Mouse (Mus musculus) MEL (cell line): ENCODE results near the gene Prpf18. TPM values are rescaled to one million over a fixed set of nuclear protein-coding genes. Genes with fewer than 3 reads are reported as not detected.

Experiments used
- DNase-seq: peaks from one replicate; pipeline ENCODE4 v3.0.0; 2011; ENCODE audit warnings: low read depth, low spot score
- H3K27ac ChIP-seq: 2 replicates; pipeline ENCODE4 v1.5.1; 2012; ENCODE audit warnings: low read depth, mild to moderate bottlenecking, control low read depth, low read length, moderate library complexity; ENCODE audit not compliant: control insufficient read depth
- H3K27me3 ChIP-seq, 2 experiments: fragments of 150-350 bp in 1 of 2; sonication (generic) in 1 of 2; 2 replicates each; pipeline ENCODE4 v1.6.1; 2012; ENCODE audit warnings: low read length in 2 of 2, mild to moderate bottlenecking in 2 of 2, improper control_type of control experiment in 1 of 2, moderate library complexity in 1 of 2; ENCODE audit not compliant: insufficient read depth in 2 of 2, control insufficient read depth in 1 of 2
- H3K36me3 ChIP-seq, 2 experiments: 2 replicates each; pipeline ENCODE4 v1.6.1; 2012 to 2014; ENCODE audit warnings: low read length in 2 of 2, improper control_type of control experiment in 1 of 2, inconsistent platforms in 1 of 2, mild to moderate bottlenecking in 1 of 2; ENCODE audit not compliant: insufficient read depth in 2 of 2, control insufficient read depth in 1 of 2
- H3K4me1 ChIP-seq, 2 experiments: fragments of 150-350 bp in 1 of 2; sonication (generic) in 1 of 2; 2 replicates each; pipeline ENCODE4 v1.6.1; 2012; ENCODE audit warnings: low read length in 2 of 2, improper control_type of control experiment in 1 of 2, mild to moderate bottlenecking in 1 of 2; ENCODE audit not compliant: insufficient read depth in 2 of 2, control insufficient read depth in 1 of 2
- H3K4me3 ChIP-seq, 2 experiments: fragments of 150-350 bp in 1 of 2; sonication (generic) in 1 of 2; 2 replicates each; pipeline ENCODE4 v1.5.1; 2012; ENCODE audit warnings: low read depth in 2 of 2, low read length in 2 of 2, mild to moderate bottlenecking in 2 of 2, moderate library complexity in 2 of 2, control low read depth in 1 of 2, improper control_type of control experiment in 1 of 2; ENCODE audit not compliant: control insufficient read depth in 1 of 2, insufficient read depth in 1 of 2
- H3K79me2 ChIP-seq: 2 replicates; pipeline ENCODE4 v1.6.1; 2012; ENCODE audit warnings: mild to moderate bottlenecking, low read length, moderate library complexity; ENCODE audit not compliant: control insufficient read depth, poor library complexity, insufficient read depth
- H3K9ac ChIP-seq: 2 replicates; pipeline ENCODE4 v1.6.1; 2012; ENCODE audit warnings: low read depth, mild to moderate bottlenecking, control low read depth, low read length, moderate library complexity; ENCODE audit not compliant: control insufficient read depth, poor library complexity, severe bottlenecking
- H3K9me3 ChIP-seq: fragments of 150-350 bp; sonication (generic); replicated peaks from 2 replicates; pipeline ENCODE4 v1.6.1; 2012; ENCODE audit warnings: mild to moderate bottlenecking, low read length, improper control_type of control experiment, moderate library complexity; ENCODE audit not compliant: insufficient read depth
- BHLHE40 ChIP-seq: IDR thresholded peaks from 2 replicates; pipeline ENCODE4 v1.6.1; 2012; ENCODE audit warnings: low read depth, mild to moderate bottlenecking, inconsistent platforms, low read length, improper control_type of control experiment, borderline replicate concordance
- CHD1 ChIP-seq: IDR thresholded peaks from 2 replicates; pipeline ENCODE4 v1.6.1; 2012; ENCODE audit warnings: low read depth, mild to moderate bottlenecking, inconsistent platforms, low read length, improper control_type of control experiment
- CHD2 ChIP-seq: IDR thresholded peaks from 2 replicates; pipeline ENCODE4 v1.6.1; 2011; ENCODE audit warnings: low read length, improper control_type of control experiment
- CTCF ChIP-seq, 3 experiments: IDR thresholded peaks in 2 of 3; conservative IDR thresholded peaks in 1 of 3; 2 replicates each; pipeline ENCODE4 v1.5.1; 2011 to 2012; ENCODE audit warnings: low read length in 3 of 3, low read depth in 2 of 3, mild to moderate bottlenecking in 2 of 3, improper control_type of control experiment in 1 of 3, inconsistent platforms in 1 of 3, mixed read lengths in 1 of 3, moderate library complexity in 1 of 3; ENCODE audit not compliant: control insufficient read depth in 1 of 3, insufficient read depth in 1 of 3, poor library complexity in 1 of 3, severe bottlenecking in 1 of 3
- E2F4 ChIP-seq: IDR thresholded peaks from 2 replicates; pipeline ENCODE4 v1.6.1; 2011; ENCODE audit warnings: low read depth, low read length, improper control_type of control experiment, borderline replicate concordance
- ELF1 ChIP-seq: IDR thresholded peaks from 2 replicates; pipeline ENCODE4 v1.6.1; 2014; ENCODE audit warnings: low read depth, mild to moderate bottlenecking, inconsistent platforms, low read length, improper control_type of control experiment, moderate library complexity
- ETS1 ChIP-seq: IDR thresholded peaks from 2 replicates; pipeline ENCODE4 v1.6.1; 2012; ENCODE audit warnings: low read depth, mild to moderate bottlenecking, inconsistent platforms, low read length, improper control_type of control experiment, moderate library complexity
- GABPA ChIP-seq: IDR thresholded peaks from 2 replicates; pipeline ENCODE4 v1.6.1; 2012; ENCODE audit warnings: low read depth, mild to moderate bottlenecking, inconsistent platforms, low read length, improper control_type of control experiment, moderate library complexity
- GATA1 ChIP-seq: IDR thresholded peaks from 2 replicates; pipeline ENCODE4 v1.6.1; 2011; ENCODE audit warnings: low read depth, low read length, improper control_type of control experiment
- HCFC1 ChIP-seq: IDR thresholded peaks from 2 replicates; pipeline ENCODE4 v1.6.1; 2012; ENCODE audit warnings: low read depth, mild to moderate bottlenecking, inconsistent platforms, low read length, improper control_type of control experiment, moderate library complexity
- JUND ChIP-seq: IDR thresholded peaks from 2 replicates; pipeline ENCODE4 v1.6.1; 2011; ENCODE audit warnings: low read depth, mild to moderate bottlenecking, improper control_type of control experiment, low read length
- KAT2A ChIP-seq: conservative IDR thresholded peaks from 2 replicates; pipeline ENCODE4 v1.6.1; 2012; ENCODE audit warnings: low read depth, low read length, improper control_type of control experiment, inconsistent platforms
- MAFK ChIP-seq: IDR thresholded peaks from 2 replicates; pipeline ENCODE4 v1.6.1; 2011; ENCODE audit warnings: low read depth, mild to moderate bottlenecking, low read length, improper control_type of control experiment, borderline replicate concordance
- MAX ChIP-seq: IDR thresholded peaks from 2 replicates; pipeline ENCODE4 v1.6.1; 2011; ENCODE audit warnings: low read length, improper control_type of control experiment
- MAZ ChIP-seq: IDR thresholded peaks from 2 replicates; pipeline ENCODE4 v1.6.1; 2012; ENCODE audit warnings: low read depth, mild to moderate bottlenecking, inconsistent platforms, low read length, improper control_type of control experiment
- MEF2A ChIP-seq: IDR thresholded peaks from 2 replicates; pipeline ENCODE4 v1.6.1; 2014; ENCODE audit warnings: low read depth, mild to moderate bottlenecking, inconsistent platforms, low read length, improper control_type of control experiment; ENCODE audit not compliant: poor library complexity, insufficient replicate concordance, severe bottlenecking; ENCODE audit errors: extremely low read depth
- MXI1 ChIP-seq: IDR thresholded peaks from 2 replicates; pipeline ENCODE4 v1.6.1; 2011; ENCODE audit warnings: mild to moderate bottlenecking, low read depth, low read length, improper control_type of control experiment
- MYB ChIP-seq: IDR thresholded peaks from 2 replicates; pipeline ENCODE4 v1.6.1; 2011; ENCODE audit warnings: mild to moderate bottlenecking, low read depth, low read length, improper control_type of control experiment
- MYC ChIP-seq: IDR thresholded peaks from 2 replicates; pipeline ENCODE4 v1.6.1; 2011; ENCODE audit warnings: low read depth, mild to moderate bottlenecking, low read length, improper control_type of control experiment, moderate library complexity
- NELFE ChIP-seq: IDR thresholded peaks from 2 replicates; pipeline ENCODE4 v1.6.1; 2011; ENCODE audit warnings: low read depth, low read length, improper control_type of control experiment
- NRF1 ChIP-seq: IDR thresholded peaks from 2 replicates; pipeline ENCODE4 v1.6.1; 2014; ENCODE audit warnings: low read depth, mild to moderate bottlenecking, inconsistent platforms, low read length, improper control_type of control experiment, moderate library complexity; ENCODE audit not compliant: poor library complexity, insufficient read depth, severe bottlenecking
- POLR2A ChIP-seq, 2 experiments: IDR thresholded peaks; 2 replicates each; pipeline ENCODE4 v1.6.1; 2011 to 2012; ENCODE audit warnings: low read length in 2 of 2, mild to moderate bottlenecking in 2 of 2, control low read depth in 1 of 2, improper control_type of control experiment in 1 of 2, low read depth in 1 of 2, moderate library complexity in 1 of 2; ENCODE audit not compliant: control insufficient read depth in 1 of 2, insufficient read depth in 1 of 2, poor library complexity in 1 of 2
- POLR2AphosphoS2 ChIP-seq: IDR thresholded peaks from 2 replicates; pipeline ENCODE4 v1.6.1; 2011; ENCODE audit warnings: low read length, improper control_type of control experiment
- POLR2AphosphoS5 ChIP-seq: IDR thresholded peaks from 2 replicates; pipeline ENCODE4 v1.6.1; 2012; ENCODE audit warnings: low read depth, borderline replicate concordance, mild to moderate bottlenecking, inconsistent platforms, low read length, moderate library complexity, mixed read lengths
- RAD21 ChIP-seq: IDR thresholded peaks from 2 replicates; pipeline ENCODE4 v1.6.1; 2011; ENCODE audit warnings: mild to moderate bottlenecking, low read depth, low read length, improper control_type of control experiment
- RCOR1 ChIP-seq: IDR thresholded peaks from 2 replicates; pipeline ENCODE4 v1.6.1; 2012; ENCODE audit warnings: low read depth, mild to moderate bottlenecking, inconsistent platforms, low read length, improper control_type of control experiment
- SIN3A ChIP-seq: IDR thresholded peaks from 2 replicates; pipeline ENCODE4 v1.6.1; 2012; ENCODE audit warnings: low read length, improper control_type of control experiment, inconsistent platforms
- SMC3 ChIP-seq: IDR thresholded peaks from 2 replicates; pipeline ENCODE4 v1.6.1; 2011; ENCODE audit warnings: low read depth, low read length, improper control_type of control experiment
- TAL1 ChIP-seq: IDR thresholded peaks from 2 replicates; pipeline ENCODE4 v1.6.1; 2012; ENCODE audit warnings: mild to moderate bottlenecking, inconsistent platforms, low read length, moderate library complexity, mixed read lengths
- TBP ChIP-seq: IDR thresholded peaks from 2 replicates; pipeline ENCODE4 v1.8.0; 2011; ENCODE audit warnings: low read depth, low read length, improper control_type of control experiment
- TCF12 ChIP-seq: IDR thresholded peaks from 2 replicates; pipeline ENCODE4 v1.6.1; 2014; ENCODE audit warnings: low read depth, mild to moderate bottlenecking, inconsistent platforms, low read length, improper control_type of control experiment, moderate library complexity
- USF1 ChIP-seq: IDR thresholded peaks from 2 replicates; pipeline ENCODE4 v1.6.1; 2014; ENCODE audit warnings: low read depth, mild to moderate bottlenecking, inconsistent platforms, low read length, improper control_type of control experiment, moderate library complexity
- ZC3H11A ChIP-seq: IDR thresholded peaks from 2 replicates; pipeline ENCODE4 v1.6.1; 2012; ENCODE audit warnings: low read depth, mild to moderate bottlenecking, inconsistent platforms, low read length, improper control_type of control experiment
- ZKSCAN1 ChIP-seq: IDR thresholded peaks from 2 replicates; pipeline ENCODE4 v1.6.1; 2012; ENCODE audit warnings: low read depth, mild to moderate bottlenecking, inconsistent platforms, low read length, improper control_type of control experiment, moderate library complexity
- ZNF384 ChIP-seq: IDR thresholded peaks from 2 replicates; pipeline ENCODE4 v1.6.1; 2012; ENCODE audit warnings: low read depth, mild to moderate bottlenecking, inconsistent platforms, low read length, improper control_type of control experiment
- polyA plus RNA-seq, 2 experiments: library from polyadenylated mRNA; stranded (reverse) in 1 of 2; unstranded in 1 of 2; fragments of >175 nt in 1 of 2; fragments of >200 nt in 1 of 2; gene quantifications; 2 replicates each; pipeline versions ENCODE4 v1.2.1 to v1.2.4; 2012; ENCODE audit warnings: low replicate concordance in 2 of 2, low read depth in 1 of 2; ENCODE audit not compliant: insufficient read length in 2 of 2, insufficient read depth in 1 of 2, missing spikeins in 1 of 2
- total RNA-seq: library from RNA; depleted of rRNA; stranded (reverse); fragments of 300-350 nt; gene quantifications from 2 replicates; pipeline ENCODE4 v1.2.3, GENCODE M21; 2012; rRNA removed

The Prpf18 gene
- 29.2 and 31.2 TPM in 2 replicates for total RNA-seq
- 10 to 100 TPM in 1 of 2 experiments, not detected in 1; 26.3 TPM for polyA plus RNA-seq

GRCm38 (mm10) chr2:4651500-4652285 is at the start of gene Prpf18:
TSS of gene Prpf18 (minus strand) at chr2:4652113.
- H3K9me3 ChIP-seq, result no peaks in the 10 kb centered on the region
- peaks cover 2 to 13% of the 10 kb centered on the region in 2 experiments; a peak in 3 of 4 replicates for H3K36me3 ChIP-seq
- H3K4me1 ChIP-seq, result peaks cover 6 to 10% of the 10 kb centered on the region in 2 experiments
- H3K9ac ChIP-seq, result peak within 1 kb of the TSS; percentile 93
- DNase-seq, result peak; percentile 95
- H3K27me3 ChIP-seq, result no peaks in the 10 kb centered on the region
- H3K27ac ChIP-seq, result peak within 1 kb of the TSS; percentile 76
- peak within 1 kb of the TSS; percentile 82 to 97 for H3K4me3 ChIP-seq
- peaks cover 30% of the 10 kb centered on the region for H3K79me2 ChIP-seq
- TF ChIP-seq CHD1, result no peak
- TF ChIP-seq HCFC1, result peak; percentile 94
- no peak for TF ChIP-seq POLR2AphosphoS5
- TF ChIP-seq MYC, result peak; percentile 53; the same call in 1 of the 2 replicates
- TF ChIP-seq MAFK, result no peak
- TF ChIP-seq JUND, result no peak
- peak; percentile 68 to 85 (median 78) for TF ChIP-seq CTCF (IDR thresholded peaks at IDR 0.05 in 2 of 3, conservative IDR thresholded peaks at IDR 0.05 in 1 of 3; ENCODE audit: control insufficient read depth in 1 of 3, insufficient read depth in 1 of 3, low read depth in 2 of 3, low read length in 3 of 3, poor library complexity in 1 of 3, severe bottlenecking in 1 of 3)
- TF ChIP-seq NELFE, result peak; percentile 91
- no peak for TF ChIP-seq MEF2A
- TF ChIP-seq POLR2A (IDR thresholded peaks at IDR 0.05; ENCODE audit: control insufficient read depth in 1 of 2, insufficient read depth in 1 of 2, low read depth in 1 of 2, low read length in 2 of 2, poor library complexity in 1 of 2), result peak; percentile 48 to 87; a peak in 2 of 4 replicates
- TF ChIP-seq TBP, result peak; percentile 85
- TF ChIP-seq ZKSCAN1, result no peak
- TF ChIP-seq ELF1, result peak; percentile 80
- peak; percentile 52 for TF ChIP-seq GATA1
- TF ChIP-seq MAZ, result peak; percentile 83; the same call in 1 of the 2 replicates
- no peak for TF ChIP-seq ZNF384
- peak; percentile 94 for TF ChIP-seq SIN3A
- peak; percentile 66 for TF ChIP-seq MAX
- peak; percentile 48; the same call in 1 of the 2 replicates for TF ChIP-seq GABPA
- TF ChIP-seq USF1, result no peak
- TF ChIP-seq TAL1, result peak; percentile 71
- peak; percentile 1; the same call in 1 of the 2 replicates for TF ChIP-seq RAD21
- peak; percentile 84; the same call in 1 of the 2 replicates for TF ChIP-seq E2F4
- TF ChIP-seq BHLHE40, result no peak
- TF ChIP-seq RCOR1, result 0 out of 2 replicates have a peak, but pooled peaks have one; percentile 41
- TF ChIP-seq SMC3, result peak; percentile 53; the same call in 1 of the 2 replicates
- TF ChIP-seq ZC3H11A, result no peak
- TF ChIP-seq TCF12, result peak; percentile 77
- no peak for TF ChIP-seq NRF1
- peak; percentile 60; the same call in 1 of the 2 replicates for TF ChIP-seq ETS1
- TF ChIP-seq POLR2AphosphoS2, result peak; percentile 82; the same call in 1 of the 2 replicates
- TF ChIP-seq CHD2, result no peak
- peak; percentile 81 for TF ChIP-seq MXI1
- TF ChIP-seq KAT2A, result peak; percentile 62; the same call in 1 of the 2 replicates
- TF ChIP-seq MYB, result no peak
